Mouse (Mus musculus) layer of hippocampus, postnatal 10 days (tissue): Measurements from ENCODE around the gene Nat8f3. TPM values are rescaled to one million over a fixed set of nuclear protein-coding genes. Genes with fewer than 3 reads are reported as not detected.
A peak's percentile ranks its signal among the peaks of the same experiment; 100 is the strongest.
"Not testable (repeated sequence)": the region's sequence is repeated elsewhere in the genome, so short reads cannot be mapped to it uniquely, and the experiment has no call there.

Experiments used
- DNase-seq, 2 experiments: peaks; one replicate each; pipeline ENCODE4 v3.0.0; 2021; ENCODE audit warnings: low spot score in 2 of 2
- long read RNA-seq: library from polyadenylated mRNA; stranded (forward); transcript quantifications from one replicate; pipeline ENCODE4 v2.0.0, GENCODE M21; 2023
- microRNA-seq, 2 experiments: library from miRNA; unstranded; fragments of <30 nt; microRNA quantifications; one replicate each; pipeline ENCODE4 v1.2.0; 2021
- total RNA-seq, 2 experiments: library from RNA; stranded (reverse); gene quantifications; 2 replicates each; pipeline ENCODE4 v1.2.3; 2021

Nat8f3 gene
- total RNA-seq = 1 to 10 TPM in 1 of 2 experiments, under 1 TPM in 1; 0.58 to 1.0 TPM
- long read RNA-seq = 0 reads

GRCm38 (mm10) chr6:85765532-85765931 lies at the start of gene Nat8f3:
Nat8f3 (minus strand) TSS chr6:85765754.
- peak; percentile 41 to 52 for DNase-seq

DNA sequence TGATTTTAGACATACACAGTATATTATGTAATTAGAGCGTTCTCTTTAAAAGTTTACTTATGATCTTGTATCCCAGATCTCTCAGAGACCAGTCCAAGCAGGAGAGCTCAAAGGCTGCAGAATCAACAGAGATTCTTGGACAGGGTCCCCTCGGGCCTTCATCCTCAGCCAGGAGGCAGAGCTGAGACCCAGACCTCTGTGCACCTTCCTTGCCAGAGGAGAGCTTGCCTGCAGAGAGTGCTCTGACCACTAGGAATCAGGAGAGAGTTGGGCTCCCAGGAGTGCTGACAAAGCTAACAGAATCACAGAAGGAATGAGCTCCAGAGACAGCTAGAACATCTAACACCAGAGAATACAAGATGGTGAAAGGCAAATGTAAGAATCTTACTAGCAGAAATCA lies 47.8 kb upstream of the Nat8f3 start:
- DNase-seq = no peak

- not testable (repeated sequence) for DNase-seq
These were observed 45.5 kb upstream of the Nat8f3 start for GRCm38 (mm10) chr6:85810942-85811537.

DNA sequence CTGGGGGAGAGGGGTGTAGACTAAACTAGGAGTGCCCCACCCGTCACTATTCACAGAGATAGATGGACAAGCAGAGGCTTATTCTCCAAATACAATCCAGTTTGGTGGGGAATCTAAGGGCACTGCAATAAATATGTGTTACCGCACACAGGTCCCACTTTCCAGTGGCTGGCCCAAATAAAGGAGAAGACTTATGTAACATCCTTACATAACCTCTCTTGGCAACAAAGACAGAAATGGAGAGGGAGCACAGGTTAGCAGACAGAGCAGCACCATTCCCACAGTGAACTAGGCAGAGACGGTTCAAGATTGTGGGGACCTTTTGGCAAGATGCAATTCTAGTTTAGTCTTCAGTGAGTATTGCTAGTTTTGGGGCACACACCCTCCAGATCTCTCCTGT lies 45.0 kb upstream of the Nat8f3 start:
- not testable (repeated sequence) for DNase-seq

DNA sequence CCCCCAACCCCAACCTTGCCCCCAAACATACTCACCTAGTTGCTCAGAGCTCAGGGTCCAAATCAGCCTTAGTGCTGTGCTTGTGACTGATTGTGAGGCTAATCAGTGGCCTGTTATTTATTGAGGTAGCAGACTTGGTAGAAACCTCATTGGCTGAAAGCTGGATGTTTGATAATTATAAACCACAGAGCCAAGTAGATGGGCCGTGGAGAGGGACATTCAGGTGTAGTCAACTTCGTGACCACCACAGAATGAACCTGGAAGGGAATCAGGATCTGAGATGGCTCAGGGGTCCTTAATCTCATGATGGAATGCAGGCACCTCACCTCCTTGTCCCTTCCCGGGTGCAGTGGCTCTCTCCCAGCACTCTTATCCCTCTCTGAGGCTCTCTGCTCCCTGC lies 44.2 kb upstream of the Nat8f3 start:
- not testable (repeated sequence) for DNase-seq

- DNase-seq = not testable (repeated sequence)
These were observed 37.6 kb upstream of the Nat8f3 start for GRCm38 (mm10) chr6:85803180-85803579.

- not testable (repeated sequence) for DNase-seq
These were observed 2.2 kb downstream of the Nat8f3 start for GRCm38 (mm10) chr6:85763127-85764070.

DNA sequence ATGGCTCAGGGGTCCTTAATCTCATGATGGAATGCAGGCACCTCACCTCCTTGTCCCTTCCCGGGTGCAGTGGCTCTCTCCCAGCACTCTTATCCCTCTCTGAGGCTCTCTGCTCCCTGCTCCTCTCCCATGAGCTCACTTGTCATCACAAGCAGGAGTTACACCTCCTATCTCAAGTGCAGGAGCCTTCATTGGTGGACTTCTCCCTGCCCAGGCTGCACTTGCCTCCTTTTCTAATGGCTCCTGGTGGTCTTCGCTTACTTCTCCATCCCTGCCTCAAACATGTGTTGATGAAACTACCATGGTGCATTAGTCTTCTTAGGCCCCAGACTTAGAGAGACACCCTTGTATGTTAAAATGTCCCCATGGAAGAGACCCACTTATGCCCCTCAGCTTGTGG lies 2.9 kb downstream of the Nat8f3 start:
- DNase-seq = not testable (repeated sequence)

GRCm38 (mm10) chr6:85755705-85756249 lies 9.8 kb downstream of the Nat8f3 start:
- not testable (repeated sequence) for DNase-seq

DNA sequence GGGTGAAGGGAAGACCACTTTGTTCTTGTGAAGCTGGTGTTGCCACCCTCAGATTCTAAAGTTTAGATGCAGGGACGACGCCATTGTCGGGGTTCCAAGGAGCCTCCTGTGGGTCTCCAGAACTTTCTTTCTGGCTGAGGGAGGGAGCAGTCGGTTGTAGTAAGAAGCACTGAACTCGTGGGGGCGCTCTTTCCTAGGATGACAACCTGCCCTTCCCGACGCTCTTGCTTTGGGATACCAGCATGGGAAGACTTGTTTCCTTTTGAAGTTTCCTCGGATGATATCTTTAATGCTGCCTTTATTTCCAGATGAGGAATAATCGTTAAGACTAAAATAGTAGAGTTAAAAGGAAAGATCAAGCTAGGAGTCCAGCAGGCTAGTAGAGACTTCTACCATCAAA lies 52.4 kb downstream of the Nat8f3 start, which contains the start of gene Nat8f7:
Gene Nat8f7 (minus strand): TSS at position 101 of the 400 bp plus-strand sequence.
- not testable (repeated sequence) for DNase-seq

DNA sequence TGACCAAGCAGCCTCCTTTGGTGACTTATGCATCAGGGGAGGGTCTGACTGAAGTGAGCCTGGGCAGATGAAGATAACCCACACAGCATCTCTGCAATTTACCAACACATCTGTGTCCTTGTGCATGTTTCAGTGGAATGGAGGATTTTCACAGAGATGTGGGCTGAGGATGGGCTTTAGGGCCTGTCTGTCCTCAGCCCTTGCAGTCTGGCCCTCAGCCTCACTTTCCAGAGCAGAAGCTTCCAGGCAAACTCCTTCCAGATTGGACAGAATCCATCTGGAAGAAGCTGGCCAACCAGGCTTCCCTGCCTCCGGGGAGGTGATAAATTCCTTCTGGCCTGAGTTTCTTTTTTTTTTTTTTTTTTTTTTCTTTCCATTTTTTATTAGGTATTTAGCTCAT lies 55.9 kb downstream of the Nat8f3 start:
- not testable (repeated sequence) for DNase-seq

- DNase-seq = not testable (repeated sequence)
These were observed 56.3 kb downstream of the Nat8f3 start for GRCm38 (mm10) chr6:85709206-85709605.

GRCm38 (mm10) chr6:85701943-85702342 lies 63.6 kb downstream of the Nat8f3 start:
- DNase-seq = not testable (repeated sequence)

Small RNAs within 50 kb of the gene (microRNA-seq; reads per million reads assigned to microRNA genes)
- gene Gm27317 = 0 reads per million in 2 experiments
- gene Mir6375 = 0 reads per million in 2 experiments

Other genes with a start within 250 kb of the Nat8f3 start
- 1 to 10 TPM; 7.4 to 8.0 TPM for gene Alms1, start 178.2 kb downstream of the Nat8f3 start, total RNA-seq
- 1 to 10 TPM; 1.2 to 1.4 TPM for gene Nat8f7, start 52.5 kb downstream of the Nat8f3 start, total RNA-seq
- gene Nat8f6, start 55.2 kb upstream of the Nat8f3 start, total RNA-seq = under 1 TPM; 0.48 to 0.87 TPM
- 1 to 10 TPM; 1.5 TPM for gene Nat8f5, start 55.2 kb upstream of the Nat8f3 start, total RNA-seq
- gene Nat8, start 66.3 kb upstream of the Nat8f3 start, total RNA-seq = 1 to 10 TPM; 1.3 to 1.8 TPM
- 1 to 10 TPM in 1 of 2 experiments, under 1 TPM in 1; 0.76 to 1.1 TPM for gene Nat8f2, start 103.4 kb upstream of the Nat8f3 start, total RNA-seq
- 1 to 10 TPM; 3.8 to 4.3 TPM for gene Nat8f4, start 139.1 kb upstream of the Nat8f3 start, total RNA-seq
- 10 to 100 TPM; 51.7 to 54.5 TPM for gene Tprkb, start 146.1 kb upstream of the Nat8f3 start, total RNA-seq
- gene Nat8f1, start 149.9 kb upstream of the Nat8f3 start, total RNA-seq = 10 to 100 TPM; 13.1 to 16.2 TPM
- 10 to 100 TPM; 79.0 to 89.5 TPM for gene Dusp11, start 195.9 kb upstream of the Nat8f3 start, total RNA-seq